Comparison of ENCODE assay signal across 21 mouse cellular contexts in genomic region chr1:170057607-170058006, GRCm38 (mm10). TPM values are rescaled to one million over a fixed set of nuclear protein-coding genes. Genes with fewer than 3 reads are reported as not detected.
DNase-seq lines count a peak whose midpoint lies in the region; ATAC-seq and TF ChIP-seq lines count a peak whose summit lies in the region.
"Had no signal": no experiment of that assay in that cellular context is flagged by ENCODE, and none has a peak within 500 bp of the region (broad histone marks: within the 10 kb centered on the region; RNA-seq: fewer than 3 reads in every experiment).

No protein-coding gene starts in this region.

- H3K4me1 ChIP-seq in heart, adult 2 months (ENCODE audit: control insufficient read depth, insufficient read depth, low read length), result peaks cover 5% of the 10 kb centered on the region; the same call in 1 of the 2 replicates
- peaks cover 13% of the 10 kb centered on the region for H3K4me1 ChIP-seq in kidney, embryonic 16.5 days (ENCODE audit: insufficient read depth, low read length)
- peaks cover 6% of the 10 kb centered on the region; the same call in 1 of the 2 replicates for H3K4me1 ChIP-seq in hindbrain, embryonic 10.5 days (replicated peaks)
- H3K4me1 ChIP-seq: midbrain, embryonic 12.5 days had no signal

- no peaks in the 10 kb centered on the region for H3K79me2 ChIP-seq in heart, adult 2 months (replicated peaks; ENCODE audit: control insufficient read depth, insufficient read depth, low read length)

- H3K9ac ChIP-seq in heart, adult 2 months (ENCODE audit: low read depth, low read length), result no peak overlapping the region
- no peak overlapping the region for H3K9ac ChIP-seq in kidney, embryonic 16.5 days (replicated peaks; ENCODE audit: low read length)
- H3K9ac ChIP-seq: hindbrain, embryonic 14.5 days; intestine, embryonic 15.5 days; limb, embryonic 13.5 days; liver, embryonic 15.5 days; midbrain, embryonic 12.5 days; neural tube, embryonic 13.5 days had no signal

- peak overlapping the region; percentile 68 for H3K27ac ChIP-seq in heart, adult 2 months
- H3K27ac ChIP-seq in kidney, embryonic 16.5 days (ENCODE audit: low read length), result no peak overlapping the region
- no peak overlapping the region for H3K27ac ChIP-seq in hindbrain, embryonic 10.5 days
- H3K27ac ChIP-seq: hindbrain, embryonic 14.5 days; intestine, embryonic 15.5 days; limb, embryonic 13.5 days; liver, embryonic 15.5 days; midbrain, embryonic 12.5 days; neural tube, embryonic 13.5 days had no signal

- no peaks in the 10 kb centered on the region for H3K27me3 ChIP-seq in heart, adult 2 months (ENCODE audit: control insufficient read depth, insufficient read depth, low read length)
- H3K27me3 ChIP-seq in kidney, embryonic 16.5 days (ENCODE audit: insufficient read depth, low read length), result no peaks in the 10 kb centered on the region
- no peaks in the 10 kb centered on the region for H3K27me3 ChIP-seq in hindbrain, embryonic 10.5 days (ENCODE audit: insufficient read depth, poor library complexity, severe bottlenecking)
- H3K27me3 ChIP-seq: intestine, embryonic 15.5 days; limb, embryonic 13.5 days; liver, embryonic 15.5 days; midbrain, embryonic 12.5 days; neural tube, embryonic 13.5 days had no signal

- DNase-seq in heart, adult 2 months, result peak in 1 of 2 experiments; percentile 33
- DNase-seq in heart, postnatal 14 days, result no peak
- peak; percentile 40 for DNase-seq in kidney, postnatal 10 days
- peak; percentile 20 to 51 for DNase-seq in kidney, postnatal 36 days
- DNase-seq in lung, postnatal 4 days, result peak; percentile 19 to 67
- no peak for DNase-seq in hindbrain, embryonic 10.5 days (ENCODE audit: low spot score)
- no peak for DNase-seq in adrenal gland, adult 2 months
- DNase-seq: B cell, adult 2 months; cerebellum, adult 9-11 months; spleen, adult 18-20 months; thymus, postnatal 25 days had no signal

- no peak for TF ChIP-seq POLR2A in heart, adult 2 months (IDR thresholded peaks at IDR 0.05; ENCODE audit: insufficient read depth, low read depth, low read length)

- no peak overlapping the region for H3K4me3 ChIP-seq in heart, adult 2 months
- H3K4me3 ChIP-seq in kidney, embryonic 16.5 days (ENCODE audit: low read length), result no peak overlapping the region
- no peak overlapping the region for H3K4me3 ChIP-seq in hindbrain, embryonic 10.5 days
- H3K4me3 ChIP-seq: erythroblast, embryonic 14.5 days; intestine, embryonic 15.5 days; limb, embryonic 13.5 days; liver, embryonic 15.5 days; midbrain, embryonic 12.5 days; neural tube, embryonic 13.5 days had no signal

- ATAC-seq in kidney, embryonic 16.5 days (ENCODE audit: low FRiP score, low TSS enrichment), result no peak
- ATAC-seq: forebrain, embryonic 14.5 days; intestine, embryonic 15.5 days had no signal

- H3K36me3 ChIP-seq in heart, adult 2 months (ENCODE audit: control insufficient read depth, insufficient read depth, low read length), result no peaks in the 10 kb centered on the region
- H3K36me3 ChIP-seq in kidney, embryonic 16.5 days (ENCODE audit: insufficient read depth, low read length), result no peaks in the 10 kb centered on the region
- no peaks in the 10 kb centered on the region for H3K36me3 ChIP-seq in hindbrain, embryonic 10.5 days
- H3K36me3 ChIP-seq: intestine, embryonic 15.5 days; liver, embryonic 15.5 days; midbrain, embryonic 12.5 days; neural tube, embryonic 13.5 days had no signal

- intact Hi-C loops in heart, adult 2 months (cut with DNase I), result loop anchor here (5.0 kb wide), 1 partner anchor 45 kb away; no protein-coding TSS in a partner anchor
- intact Hi-C loops in heart, postnatal 14 days (cut with DNase I), result no loop called here

- no peak for TF ChIP-seq EP300 in heart, adult 2 months (IDR thresholded peaks at IDR 0.05; ENCODE audit: insufficient read depth, low read depth, low read length)

- TF ChIP-seq CTCF in heart, adult 2 months (IDR thresholded peaks at IDR 0.05), result no peak

- no peaks in the 10 kb centered on the region; the same call in 1 of the 2 replicates for H3K9me3 ChIP-seq in kidney, embryonic 16.5 days (ENCODE audit: low read length)
- H3K9me3 ChIP-seq in hindbrain, embryonic 10.5 days, result peaks cover 5% of the 10 kb centered on the region; the same call in 1 of the 2 replicates
- H3K9me3 ChIP-seq: intestine, embryonic 15.5 days; liver, embryonic 15.5 days; midbrain, embryonic 12.5 days; neural tube, embryonic 13.5 days had no signal

- no peak overlapping the region for H3K4me2 ChIP-seq in kidney, embryonic 16.5 days (replicated peaks; ENCODE audit: low read depth, low read length)
- H3K4me2 ChIP-seq: hindbrain, embryonic 14.5 days; intestine, embryonic 15.5 days; limb, embryonic 13.5 days; liver, embryonic 15.5 days; midbrain, embryonic 12.5 days; neural tube, embryonic 13.5 days had no signal

- 65% methylated on average over 7 of the region's 7 CpGs for WGBS in heart, adult 2 months
- WGBS in kidney, embryonic 16.5 days, result 50% methylated on average over 7 of the region's 7 CpGs
- WGBS in hindbrain, embryonic 10.5 days, result 87% methylated on average over 7 of the region's 7 CpGs

RNA-seq across cellular contexts. Expression of gene Ddr2, which starts 53.0 kb away (rescaled TPM):
- total RNA-seq in heart, adult 2 months (2021), result 10 to 100 TPM; 21.9 to 22.5 TPM
- polyA plus RNA-seq in heart, adult 2 months (2012; rRNA removed), result 10.3 and 22.8 TPM in 2 replicates
- total RNA-seq in heart, postnatal 14 days (2021), result 10 to 100 TPM; 25.3 to 26.8 TPM
- 33.1 and 35.7 TPM in 2 replicates for polyA plus RNA-seq in kidney, embryonic 16.5 days (2015; fragmentation: Nextera tagmentation; extraction: Ambion mirVana)
- 30.1 TPM in 2 replicates for polyA plus RNA-seq in hindbrain, embryonic 10.5 days (2016; fragmentation: Nextera tagmentation; extraction: Ambion mirVana)
- 10 to 100 TPM; 17.2 to 23.0 TPM for total RNA-seq in adrenal gland, adult 2 months (2021)
- 2.7 and 3.3 TPM in 2 replicates for polyA plus RNA-seq in adrenal gland, adult 2 months (2012; rRNA removed)
- total RNA-seq: megakaryocyte progenitor cell, adult 5-6 weeks had no signal
- polyA plus RNA-seq: erythroblast, embryonic 14.5 days had no signal

Comparison
In these comparisons a context has a peak if more than half of its experiments do, and no peak if none do; other contexts are left out.
1. DNase-seq: peak in kidney, postnatal 10 days (single experiment), kidney, postnatal 36 days (2 of 2) and lung, postnatal 4 days (2 of 2); none in heart, postnatal 14 days (0 of 2), hindbrain, embryonic 10.5 days (single experiment) and adrenal gland, adult 2 months (single experiment).